Mouse (Mus musculus): Measurements from ENCODE around the gene Errfi1.
"Not testable (repeated sequence)": the region's sequence is repeated elsewhere in the genome, so short reads cannot be mapped to it uniquely, and the experiment has no call there.

Errfi1 gene

DNA sequence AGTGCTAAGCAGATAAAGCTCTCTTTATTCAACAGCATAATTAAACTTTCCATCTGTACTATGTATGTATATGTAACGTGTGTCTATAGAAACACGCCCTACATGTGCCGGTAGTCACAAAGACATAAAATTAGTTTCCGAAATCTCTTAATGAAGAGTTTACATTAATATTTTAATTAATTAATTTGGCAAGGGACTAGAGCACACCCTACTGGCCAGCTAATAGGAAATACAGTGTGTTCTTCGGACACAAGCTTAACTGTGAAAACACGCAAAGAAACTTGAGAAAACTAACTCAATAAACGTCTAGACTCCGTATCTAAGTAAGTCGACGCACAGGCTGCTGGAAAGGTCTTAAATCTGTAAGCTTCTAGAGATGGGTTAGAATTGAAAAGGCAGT, 3.8 kb upstream of the Errfi1 start:
- no peak for DNase-seq

DNA sequence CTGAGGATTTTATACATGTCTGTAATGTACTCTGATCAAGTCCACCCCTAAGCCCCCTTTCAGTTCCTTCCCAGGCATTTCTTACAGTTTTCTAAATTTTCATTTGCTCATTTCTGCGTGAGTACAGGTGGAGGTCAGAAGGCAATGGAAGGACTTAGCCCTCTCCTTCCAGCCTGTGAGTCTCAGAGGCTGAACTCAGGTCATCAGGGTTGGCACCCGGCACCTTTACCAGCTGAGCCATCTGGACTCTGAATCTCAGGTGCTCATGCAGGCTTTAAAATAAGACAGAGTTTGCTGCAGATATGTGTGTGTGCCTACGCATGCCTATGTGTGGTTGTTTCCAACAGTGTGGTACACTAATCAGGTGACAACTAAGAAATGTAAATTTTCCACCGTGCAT, 2.8 kb upstream of the Errfi1 start:
- DNase-seq: no peak

DNA sequence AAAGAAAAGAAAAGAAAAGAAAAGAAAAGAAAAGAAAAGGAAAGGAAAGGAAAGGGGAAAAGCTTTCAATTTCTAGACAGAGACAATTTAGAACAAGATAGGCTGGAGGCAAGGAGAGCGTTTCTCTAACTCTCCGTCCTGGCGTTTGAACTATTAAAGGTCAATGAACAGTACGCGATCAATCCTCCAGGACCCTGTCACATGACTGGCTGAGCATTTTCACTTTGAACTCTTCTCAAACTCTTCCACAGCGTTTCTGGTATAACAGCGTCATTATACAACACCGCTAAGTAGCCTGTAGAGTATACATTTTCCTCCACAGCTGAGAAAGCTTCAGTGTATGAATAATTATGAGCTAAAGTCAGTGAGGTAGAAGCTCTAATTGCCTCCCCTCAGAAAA, 1.7 kb upstream of the Errfi1 start:
- DNase-seq: no peak

DNA sequence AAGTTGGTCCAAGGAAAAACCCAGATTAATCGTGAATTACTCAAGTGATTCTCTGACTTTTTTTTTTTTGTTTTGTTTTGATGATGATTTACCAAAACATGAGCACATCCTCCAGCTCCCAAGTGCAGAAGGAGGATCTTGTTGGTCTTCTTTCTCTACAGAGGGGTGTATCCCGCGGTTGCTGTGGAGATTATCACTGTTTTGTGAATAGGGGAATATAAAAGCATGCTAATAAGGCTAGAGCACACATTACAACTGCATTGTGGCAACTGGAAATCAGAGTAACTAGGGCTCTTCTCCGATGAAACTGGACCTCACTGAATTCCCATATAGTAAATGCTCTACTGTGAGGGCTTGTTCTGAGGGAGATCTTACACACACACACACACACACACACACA, 1.2 kb upstream of the Errfi1 start:
- no peak for DNase-seq

DNA sequence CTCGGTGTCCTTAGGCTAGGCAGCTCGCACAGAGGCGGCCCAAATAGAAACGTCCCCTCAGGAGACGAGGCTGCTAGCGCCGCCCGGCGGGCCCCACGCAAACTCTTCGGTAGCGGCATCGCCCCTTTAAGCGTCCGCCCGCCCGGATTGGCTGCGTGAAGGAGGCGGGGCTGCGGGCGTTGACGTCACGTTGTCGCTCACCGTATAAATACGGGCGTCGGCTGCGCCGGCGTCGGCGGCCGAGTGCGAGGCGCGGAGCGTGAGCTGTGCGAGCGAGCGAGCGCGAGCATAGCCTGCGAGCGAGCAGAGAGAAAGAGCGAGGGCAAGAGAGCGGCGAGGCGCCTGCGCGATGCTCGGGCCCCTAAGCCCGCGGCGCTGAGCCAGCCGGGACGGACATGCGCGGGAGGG, 1.1 kb downstream of the Errfi1 start:
- peak; percentile 95 for DNase-seq

DNA sequence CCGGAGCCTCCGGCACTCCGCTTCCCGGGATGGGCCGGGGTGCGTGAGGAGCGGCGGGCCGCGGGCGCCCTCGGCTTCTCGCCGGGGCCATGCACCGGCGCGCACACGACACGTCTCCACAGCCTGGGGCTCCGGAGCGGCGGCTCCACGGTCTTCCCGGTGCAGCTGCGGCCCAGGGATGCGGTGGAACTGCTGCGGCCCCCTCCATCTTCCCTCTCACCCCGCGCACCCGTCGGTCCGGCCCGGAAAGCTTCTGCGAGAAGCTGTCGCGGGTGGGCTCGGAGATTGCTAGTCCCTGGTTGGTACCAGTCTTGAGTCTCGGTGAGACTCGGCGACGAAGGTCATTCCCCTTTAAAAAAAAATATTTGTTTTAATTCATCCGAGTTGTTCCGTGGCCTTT, 1.6 kb downstream of the Errfi1 start:
- DNase-seq: no peak

DNA sequence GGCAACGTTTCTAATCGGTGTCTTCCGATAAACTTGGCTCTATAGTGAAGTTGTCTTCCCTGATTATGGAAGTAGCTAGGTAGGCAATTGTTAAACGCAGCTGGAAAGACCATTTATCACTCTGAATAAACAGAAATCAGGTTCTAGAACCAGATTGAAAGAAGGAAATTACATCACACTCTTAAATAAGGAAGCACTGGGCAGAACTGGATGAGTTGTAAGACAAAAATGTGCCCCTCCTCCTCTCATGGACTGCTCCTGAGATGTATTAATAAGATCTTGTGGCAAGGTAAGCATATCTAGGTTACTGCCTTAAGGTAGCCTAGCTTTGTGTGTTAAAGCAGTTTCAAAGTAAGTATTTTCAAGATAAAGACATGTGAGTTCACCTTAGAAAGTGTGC, 6.8 kb downstream of the Errfi1 start:
- no peak for DNase-seq

DNA sequence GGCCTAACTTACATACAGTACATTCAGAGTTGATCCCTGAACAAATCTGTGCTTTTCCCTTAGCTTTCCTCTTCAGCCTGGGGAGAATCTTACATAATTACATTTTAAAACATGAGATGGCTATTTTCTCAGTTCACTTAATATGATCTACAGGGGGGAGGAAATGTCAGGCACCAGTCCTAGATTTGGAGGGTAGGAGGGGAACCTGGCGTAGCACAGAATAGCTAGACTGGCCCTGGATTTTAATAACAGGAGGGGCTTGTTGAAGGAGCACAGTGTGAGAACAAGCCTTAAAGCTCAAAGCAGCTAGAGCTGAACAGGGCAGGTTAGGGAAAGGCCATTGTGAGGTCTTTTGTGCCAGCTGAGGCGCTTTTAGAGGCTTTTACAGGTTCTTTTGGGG, 7.4 kb downstream of the Errfi1 start:
- DNase-seq: no peak

DNA sequence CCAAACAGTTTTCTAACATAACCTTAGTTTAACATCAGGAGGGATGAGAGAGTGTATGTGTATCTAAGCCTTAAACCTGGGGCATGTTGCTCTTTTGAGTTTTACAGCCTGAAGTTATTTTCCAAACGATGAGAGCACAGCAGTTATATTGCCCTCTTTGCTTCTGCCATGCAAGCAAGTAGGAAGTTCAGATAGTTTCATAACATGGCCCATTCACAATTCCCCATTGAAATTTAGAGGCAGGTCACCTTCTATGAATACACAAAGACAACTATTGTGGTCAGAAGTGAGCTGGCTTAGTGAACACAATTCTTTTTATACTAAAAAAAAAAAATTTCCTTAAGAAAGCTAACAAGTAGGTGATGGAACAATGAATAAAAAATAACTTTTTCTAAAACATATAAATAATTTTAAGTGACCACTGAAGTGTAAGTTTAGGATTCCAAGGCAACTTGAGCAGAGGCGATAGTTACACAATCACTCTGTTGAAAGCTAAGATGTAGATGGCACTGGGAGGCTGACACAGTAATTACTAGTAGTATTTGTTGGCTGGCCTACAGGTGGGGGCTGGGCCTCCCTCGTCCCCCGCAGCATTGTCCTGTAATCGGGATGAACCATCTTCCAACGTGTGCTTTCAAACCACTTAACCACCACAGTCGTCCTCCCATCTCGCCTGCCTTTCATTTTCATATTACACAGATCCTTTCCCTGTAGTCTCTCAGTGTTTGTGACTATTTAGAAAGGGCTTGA, 9.1 kb downstream of the Errfi1 start:
- no peak for DNase-seq

DNA sequence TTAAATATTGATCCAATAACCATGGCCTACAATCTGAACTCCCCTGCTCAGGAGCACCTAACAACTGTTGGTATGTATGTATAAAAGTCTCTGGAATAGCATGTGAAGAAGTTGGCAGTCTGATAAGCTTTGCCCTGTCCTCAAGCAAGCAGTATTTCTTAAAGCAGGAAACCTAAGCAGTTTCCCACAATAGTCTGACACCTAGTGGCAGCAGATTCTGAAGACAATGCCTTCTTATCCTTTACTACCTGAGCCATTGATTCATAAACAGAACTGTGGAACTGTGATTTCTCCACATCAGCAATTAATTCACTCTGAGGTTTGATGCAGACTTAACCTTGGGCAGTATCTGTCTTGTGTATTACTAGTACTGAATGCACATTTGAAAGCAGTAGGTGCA, 11.7 kb downstream of the Errfi1 start:
- DNase-seq: no peak

DNA sequence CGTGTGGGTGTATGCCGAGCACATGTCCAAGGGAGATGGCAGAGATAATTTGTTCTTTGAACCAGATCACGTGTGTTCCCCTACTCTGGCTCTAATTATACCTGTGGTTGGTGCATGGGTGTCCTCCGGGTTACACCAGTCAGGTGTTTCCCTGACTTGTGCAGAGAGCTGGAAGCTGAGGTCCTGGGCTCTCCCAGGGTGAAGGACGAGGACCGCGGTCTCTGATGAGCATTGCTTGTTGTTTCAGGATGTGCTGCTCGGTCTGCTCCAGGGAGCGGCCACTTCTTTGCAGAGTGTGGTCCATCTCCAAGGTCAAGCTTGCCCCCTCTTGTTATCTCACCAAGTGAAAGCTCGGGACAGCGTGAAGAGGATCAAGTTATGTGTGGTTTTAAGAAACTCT, 12.3 kb downstream of the Errfi1 start:
- DNase-seq: no peak

DNA sequence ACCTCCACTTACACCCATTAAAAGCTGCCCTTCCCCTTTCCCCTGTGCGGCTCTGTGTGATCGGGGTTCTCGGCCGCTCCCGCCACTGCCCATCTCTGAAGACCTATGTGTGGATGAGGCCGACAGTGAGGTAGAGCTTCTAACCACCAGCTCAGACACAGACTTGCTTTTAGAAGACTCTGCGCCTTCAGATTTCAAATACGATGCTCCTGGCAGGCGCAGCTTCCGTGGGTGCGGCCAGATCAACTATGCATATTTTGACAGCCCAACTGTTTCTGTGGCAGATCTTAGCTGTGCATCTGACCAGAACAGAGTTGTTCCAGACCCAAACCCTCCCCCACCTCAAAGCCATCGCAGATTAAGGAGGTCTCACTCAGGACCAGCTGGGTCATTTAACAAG, 12.8 kb downstream of the Errfi1 start:
- no peak for DNase-seq

DNA sequence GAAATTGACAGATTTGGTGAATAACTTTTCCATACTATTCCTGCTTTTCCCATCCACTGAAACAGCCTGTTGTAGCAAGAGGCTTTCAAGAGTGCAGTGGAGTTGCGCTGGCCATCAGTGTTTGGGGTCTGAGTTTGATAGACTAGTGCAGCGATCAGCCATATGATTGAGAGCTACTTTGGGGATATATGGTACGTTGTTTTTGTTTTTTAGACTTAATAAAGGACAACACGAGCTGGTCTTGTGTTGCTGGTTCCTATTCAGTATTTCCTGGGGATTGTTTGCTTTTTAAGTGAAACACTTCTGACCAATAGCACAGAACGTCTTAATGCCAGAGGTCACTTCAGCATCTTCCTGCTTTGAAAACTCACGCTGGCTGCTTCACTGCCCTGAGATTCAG, 14.4 kb downstream of the Errfi1 start:
- no peak for DNase-seq

DNA sequence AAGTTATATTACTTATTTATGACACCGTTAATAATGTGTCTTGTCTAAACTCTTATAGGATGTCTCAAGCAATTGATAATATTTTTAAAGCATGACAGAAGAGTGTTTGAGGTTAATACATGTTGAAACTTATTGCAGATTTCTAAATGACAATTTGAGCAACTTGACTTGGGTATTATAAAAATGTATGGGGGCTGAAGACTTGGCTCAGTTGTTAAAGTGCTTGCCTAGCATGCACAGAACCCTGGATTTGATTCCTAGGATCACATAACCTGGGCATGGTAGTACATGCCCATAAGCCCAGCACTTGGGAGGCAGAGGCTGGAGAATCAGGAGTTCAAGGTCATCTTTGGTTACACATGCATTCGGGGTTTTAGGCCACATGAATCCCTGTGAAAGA, 15.1 kb downstream of the Errfi1 start:
- DNase-seq: no peak

DNA sequence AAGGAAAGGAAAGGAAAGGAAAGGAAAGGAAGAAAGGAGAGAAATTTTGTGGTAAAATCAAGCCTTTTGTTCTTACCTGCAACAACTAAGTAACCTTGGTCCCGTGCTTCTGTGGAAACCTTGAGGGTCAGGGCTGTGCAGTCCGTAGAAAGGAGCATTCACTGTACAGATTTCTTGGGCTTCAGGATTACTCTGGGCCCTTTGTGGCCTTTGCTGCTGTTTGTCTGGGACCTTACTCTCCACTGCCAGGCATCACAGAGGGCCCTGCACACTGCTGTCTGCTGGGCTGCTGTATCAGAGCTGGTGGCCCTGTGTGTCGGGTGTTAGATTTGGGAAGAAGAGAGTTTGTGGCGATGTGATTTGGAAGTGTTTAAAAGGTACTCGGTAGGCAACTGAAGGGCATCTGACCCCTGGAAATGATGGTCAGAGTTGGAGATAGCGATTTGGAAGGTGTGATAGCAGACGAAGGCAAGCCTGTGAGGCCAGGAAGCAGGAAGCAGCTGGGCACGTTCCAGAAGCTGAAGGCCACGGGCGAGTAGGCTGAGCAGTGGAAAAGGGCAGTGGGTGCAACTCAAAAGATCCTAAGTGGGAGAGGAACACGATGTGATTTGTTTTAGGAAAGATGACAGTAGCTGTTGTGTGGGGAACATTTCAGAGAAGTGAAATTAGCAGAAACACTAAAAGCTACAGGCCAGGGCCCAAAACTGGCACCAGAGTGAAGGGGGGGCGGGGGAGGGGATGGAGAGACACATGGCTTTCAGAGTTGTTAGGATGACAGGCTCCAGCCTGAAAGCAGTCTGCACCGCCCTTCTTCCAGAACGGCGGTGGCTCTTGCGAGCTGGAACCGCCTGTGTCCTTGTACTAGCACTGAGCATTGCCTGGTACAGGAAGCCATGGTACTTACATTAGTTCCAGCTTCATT, 15.8 kb downstream of the Errfi1 start:
- DNase-seq: no peak

DNA sequence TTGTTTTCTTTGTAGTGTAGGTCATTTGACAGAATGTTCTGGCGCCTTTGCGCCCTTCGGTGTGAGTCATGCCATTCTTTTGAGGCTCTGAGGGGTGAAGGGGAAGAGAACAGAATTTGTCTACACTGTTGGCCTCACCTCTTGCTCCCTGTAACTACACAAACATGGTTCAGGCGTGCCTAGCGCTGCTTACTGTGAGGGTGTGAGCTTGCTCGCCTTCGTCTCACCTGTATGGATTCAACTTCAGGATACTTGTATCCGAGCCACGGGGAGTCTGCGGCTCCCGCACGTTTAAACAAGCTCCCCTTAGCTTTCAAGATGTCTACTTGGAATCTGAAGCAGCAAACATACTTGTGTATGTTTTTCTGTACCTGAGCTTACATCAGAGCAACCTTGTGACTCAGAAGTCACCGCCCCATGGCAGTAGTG, 17.3 kb downstream of the Errfi1 start:
- DNase-seq: no peak

DNA sequence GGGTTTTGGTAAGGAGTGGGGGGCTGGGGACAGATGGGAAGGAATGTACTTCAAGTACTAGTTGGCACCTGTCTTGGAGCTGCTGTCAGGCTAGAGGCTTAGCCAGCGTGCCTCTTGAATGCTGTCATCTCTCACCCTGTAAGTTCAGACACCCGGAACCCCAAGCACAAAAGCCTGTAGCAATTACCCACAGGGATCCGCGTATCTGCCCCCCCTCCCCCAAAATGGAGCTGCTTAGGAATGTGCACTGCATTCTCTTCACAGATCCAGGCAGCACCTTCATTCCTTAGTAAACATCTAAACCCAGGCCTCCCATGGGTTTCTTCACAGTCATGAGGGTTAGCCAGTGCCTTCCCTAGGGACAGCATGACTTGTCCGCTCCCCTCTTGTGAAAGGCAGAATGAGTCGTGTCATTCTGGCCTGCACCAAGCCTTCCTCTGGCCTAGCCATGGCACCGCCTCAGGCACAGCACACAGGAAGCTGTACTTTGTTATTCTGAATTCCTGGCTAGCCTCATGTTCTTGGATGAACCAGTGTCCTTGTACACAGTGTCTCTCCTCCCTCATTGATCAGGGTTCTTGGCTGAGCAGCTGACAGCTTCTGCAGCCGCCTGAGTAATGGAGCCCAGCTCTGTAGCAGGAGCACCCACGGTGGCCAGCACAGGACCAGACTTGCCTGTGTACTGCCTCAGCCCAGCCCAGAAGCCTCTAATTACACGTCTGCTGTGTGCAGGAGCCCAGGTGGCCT, 17.8 kb downstream of the Errfi1 start:
- DNase-seq: no peak

DNA sequence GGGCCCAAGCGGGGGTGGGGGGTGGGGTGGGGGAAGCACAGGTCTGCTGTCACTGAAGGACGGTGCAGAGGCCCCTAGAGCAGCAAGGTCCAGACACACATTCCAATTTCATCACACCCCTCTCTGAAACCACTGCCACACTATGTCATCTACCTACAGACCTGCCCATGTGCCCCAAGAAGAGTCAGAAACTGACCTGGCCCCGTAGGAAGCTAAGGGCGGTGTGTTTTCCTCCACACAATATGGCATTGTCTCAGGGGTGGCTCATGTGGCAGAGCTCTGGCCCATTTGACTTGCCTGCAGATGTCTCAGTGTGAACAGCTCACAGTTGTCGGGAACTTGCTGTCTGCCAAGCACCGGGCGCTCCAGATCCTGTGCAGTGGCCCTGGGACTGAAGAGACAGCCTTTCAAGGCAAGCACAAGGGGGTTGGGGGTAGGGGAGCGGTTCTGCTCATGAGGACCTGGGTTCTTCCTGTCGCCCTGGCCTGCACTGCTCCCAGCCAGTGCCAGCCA, 18.5 kb downstream of the Errfi1 start:
- DNase-seq: no peak

DNA sequence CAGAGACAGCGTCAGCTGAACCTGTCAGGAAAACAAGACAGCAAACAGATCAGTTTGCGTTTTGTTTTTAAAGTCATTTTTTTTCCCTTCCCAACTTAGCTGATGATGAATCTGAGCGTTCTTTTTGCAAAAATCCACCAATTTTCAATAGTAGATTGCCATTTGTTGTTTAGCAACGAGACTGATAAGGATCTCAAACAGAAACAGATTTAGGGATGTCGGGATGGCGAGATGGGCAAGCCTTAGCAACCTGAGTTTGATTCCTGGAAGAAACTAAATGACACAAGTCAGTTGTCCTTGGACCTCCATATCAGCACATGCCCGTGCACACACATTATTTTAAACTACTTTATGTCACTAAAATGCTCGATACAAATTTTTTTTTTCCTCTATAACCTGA, 19.0 kb downstream of the Errfi1 start:
- no peak for DNase-seq

DNA sequence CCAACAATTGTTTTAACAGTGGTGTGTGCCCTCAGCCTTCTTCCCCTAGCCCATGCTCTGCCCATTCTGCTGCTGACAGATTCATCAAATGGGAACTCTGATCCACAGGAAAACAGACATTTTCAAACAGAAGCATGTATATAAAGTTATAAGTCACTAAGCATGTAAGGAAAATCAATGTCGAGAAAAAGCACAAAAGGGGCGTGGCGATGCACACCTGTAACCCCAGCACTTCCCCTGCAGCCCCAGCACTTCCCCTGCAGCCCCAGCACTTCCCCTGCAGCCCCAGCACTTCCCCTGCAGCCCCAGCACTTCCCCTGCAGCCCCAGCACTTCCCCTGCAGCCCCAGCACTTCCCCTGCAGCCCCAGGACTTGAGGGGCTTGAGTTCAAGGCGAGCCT, 20.7 kb downstream of the Errfi1 start:
- not testable (repeated sequence) for DNase-seq

DNA sequence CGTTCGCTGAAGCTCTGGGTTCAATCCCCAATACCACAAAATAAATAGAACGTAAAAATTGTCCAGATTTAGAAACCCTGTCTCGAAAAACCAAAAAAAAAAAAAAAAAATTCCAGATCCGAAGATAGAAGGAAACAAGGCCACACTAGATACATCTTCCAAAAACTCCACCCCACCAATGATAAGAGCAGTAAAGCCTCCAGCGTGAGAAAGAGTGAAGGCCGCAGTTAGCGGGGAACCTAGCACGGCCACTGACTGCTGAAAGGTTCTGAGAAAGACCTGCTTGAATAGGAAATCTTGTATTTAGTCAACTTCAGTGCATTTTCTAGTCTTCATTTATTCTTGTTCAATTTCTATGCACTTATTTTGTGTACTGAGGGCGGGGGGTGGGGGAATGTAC, 21.7 kb downstream of the Errfi1 start:
- DNase-seq: no peak

DNA sequence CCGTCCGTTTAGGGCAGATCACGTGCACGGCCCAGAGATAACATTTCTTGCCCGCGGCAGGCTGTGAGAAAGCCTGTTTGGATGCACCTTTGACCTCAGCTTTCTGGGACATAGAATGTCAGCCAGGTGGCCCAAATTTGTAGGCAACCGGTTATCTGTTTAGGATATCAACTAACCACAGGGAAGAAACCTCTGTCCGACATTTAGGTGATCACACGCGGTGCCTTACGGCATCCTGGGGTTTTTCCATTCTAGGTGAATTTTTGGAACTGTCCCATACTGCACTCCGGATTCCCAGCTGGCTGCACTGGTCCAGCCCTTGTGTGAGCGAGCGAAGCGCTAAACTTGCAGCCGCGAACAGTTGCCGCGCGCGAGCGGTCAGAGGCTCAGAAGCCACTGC, 25.9 kb downstream of the Errfi1 start:
- no peak for DNase-seq

DNA sequence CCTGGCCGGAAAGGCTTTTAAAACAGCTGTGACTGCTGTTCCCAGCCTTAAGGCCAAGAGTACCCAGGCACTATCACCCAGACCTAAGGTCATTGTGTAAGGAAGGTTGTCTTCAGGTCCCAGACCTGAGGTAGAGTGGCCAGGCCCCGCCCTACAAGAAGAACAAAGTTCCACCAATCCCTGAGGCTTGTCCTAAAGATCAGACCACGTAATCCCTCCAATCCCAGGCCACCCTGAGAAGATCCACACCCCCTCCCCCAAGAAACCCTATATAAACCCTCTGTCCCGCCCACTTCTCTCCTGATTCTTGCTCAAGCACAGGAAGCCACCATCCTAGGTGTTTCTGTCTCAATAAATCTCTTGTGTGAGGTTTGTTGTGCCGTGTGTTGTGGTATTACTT, 26.6 kb downstream of the Errfi1 start:
- no peak for DNase-seq

Measured in right cerebral cortex, postnatal 25 days (tissue).